Mouse (Mus musculus) midbrain, embryonic 16.5 days (tissue): ENCODE results near the gene Onecut3. TPM values are rescaled to one million over a fixed set of nuclear protein-coding genes. Genes with fewer than 3 reads are reported as not detected.

ENCODE experiments used
- ATAC-seq: fragments of 200-750 bp; cut with Nextera tagmentation; 2 replicates; pipeline ENCODE4 v1.8.0; 2017; ENCODE audit warnings: moderate TSS enrichment
- H3K27ac ChIP-seq: fragments of 300-500 bp; sonication (generic); 2 replicates; pipeline ENCODE4 v1.5.1; 2014; ENCODE audit warnings: mild to moderate bottlenecking, low read length, mixed read lengths
- H3K27me3 ChIP-seq: fragments of 300-500 bp; sonication (generic); 2 replicates; pipeline ENCODE4 v1.6.1; 2014; ENCODE audit warnings: low read depth, low read length, mixed read lengths; ENCODE audit not compliant: control insufficient read depth, insufficient read depth
- H3K36me3 ChIP-seq: fragments of 300-500 bp; sonication (generic); 2 replicates; pipeline ENCODE4 v1.6.1; 2014; ENCODE audit warnings: mild to moderate bottlenecking, low read length, moderate library complexity, mixed read lengths; ENCODE audit not compliant: control insufficient read depth, insufficient read depth
- H3K4me1 ChIP-seq: fragments of 300-500 bp; sonication (generic); 2 replicates; pipeline ENCODE4 v1.6.1; 2014; ENCODE audit warnings: mild to moderate bottlenecking, low read length, mixed read lengths; ENCODE audit not compliant: control insufficient read depth, insufficient read depth
- H3K4me2 ChIP-seq: fragments of 300-500 bp; sonication (generic); 2 replicates; pipeline ENCODE4 v1.6.1; 2014; ENCODE audit warnings: mild to moderate bottlenecking, low read length, mixed read lengths
- H3K4me3 ChIP-seq: fragments of 300-500 bp; sonication (generic); 2 replicates; pipeline ENCODE4 v1.5.1; 2014; ENCODE audit warnings: low read depth, mild to moderate bottlenecking, low read length, moderate library complexity, mixed read lengths
- H3K9ac ChIP-seq: fragments of 300-500 bp; sonication (generic); 2 replicates; pipeline ENCODE4 v1.6.1; 2014; ENCODE audit warnings: low read depth, low read length, mixed read lengths
- H3K9me3 ChIP-seq: fragments of 300-500 bp; sonication (generic); replicated peaks from 2 replicates; pipeline ENCODE4 v1.6.1; 2014; ENCODE audit warnings: mild to moderate bottlenecking, low read length, mixed read lengths; ENCODE audit not compliant: control insufficient read depth, poor library complexity, severe bottlenecking
- WGBS: fragments of 180-500 bp; shearing (Covaris S2); extraction: QIAGEN DNeasy Blood & Tissue Kit; methylation state at CpG from one replicate; pipeline ENCODE4 v1.1.7; 2014; 5-methylcytosine and 5-hydroxymethylcytosine counted together
- polyA plus RNA-seq: library from polyadenylated mRNA; unstranded; fragments of >200 nt; fragmentation: Nextera tagmentation; extraction: Ambion mirVana; gene quantifications from 2 replicates; pipeline ENCODE4 v1.2.1, GENCODE M21; 2015

Onecut3 gene
- polyA plus RNA-seq, 1 experiment from 2014 or later = 1.2 TPM

DNA sequence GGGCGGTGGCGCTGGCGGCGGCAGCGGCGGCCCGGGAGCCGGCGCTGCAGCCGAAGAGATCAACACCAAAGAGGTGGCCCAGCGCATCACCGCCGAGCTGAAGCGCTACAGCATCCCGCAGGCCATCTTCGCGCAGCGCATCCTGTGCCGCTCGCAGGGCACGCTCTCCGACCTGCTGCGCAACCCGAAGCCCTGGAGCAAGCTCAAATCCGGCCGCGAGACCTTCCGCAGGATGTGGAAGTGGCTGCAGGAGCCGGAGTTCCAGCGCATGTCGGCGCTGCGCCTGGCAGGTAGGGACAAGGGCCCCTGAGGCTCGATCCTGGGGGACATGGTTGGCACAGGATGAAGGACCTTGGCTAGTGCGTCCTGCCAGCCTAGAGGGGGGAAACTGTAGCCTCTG, 1.3 kb downstream of the Onecut3 start:
- no peaks in the 10 kb centered on the region for H3K36me3 ChIP-seq
- no peak overlapping the region for H3K27ac ChIP-seq
- no peak for ATAC-seq
- H3K4me3 ChIP-seq = peak overlapping the region; percentile 37
- no peaks in the 10 kb centered on the region for H3K9me3 ChIP-seq
- WGBS = under 1% methylated on average over 27 of the region's 35 CpGs
- peaks cover 22% of the 10 kb centered on the region for H3K4me1 ChIP-seq
- H3K27me3 ChIP-seq = peaks cover 89% of the 10 kb centered on the region
- H3K4me2 ChIP-seq = peak overlapping the region; percentile 70
- peak overlapping the region; percentile 45 for H3K9ac ChIP-seq

DNA sequence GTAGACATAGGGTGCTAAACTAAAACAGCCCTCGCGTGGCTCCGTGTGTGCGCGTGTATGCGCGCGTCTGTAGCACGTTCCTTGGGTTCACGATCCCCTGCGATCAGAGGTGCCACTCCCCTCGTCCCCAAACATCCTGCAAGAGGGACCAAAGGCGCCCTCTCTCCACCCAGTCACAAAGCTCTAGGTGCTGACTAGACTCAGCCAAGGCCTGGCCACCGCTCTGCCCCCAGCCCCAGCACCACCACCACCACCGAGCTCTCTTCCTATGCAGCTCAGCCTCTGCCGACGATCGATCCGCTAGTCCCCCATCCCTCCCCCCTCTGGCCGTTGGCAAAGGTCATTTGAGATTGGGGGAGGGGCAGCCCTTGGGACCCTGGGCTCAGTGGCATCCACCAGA, 1.8 kb downstream of the Onecut3 start:
- no peak for ATAC-seq
- Histone ChIP-seq H3K4me3 (peak overlapping the region; percentile 37), H3K36me3 (no peaks in the 10 kb centered on the region), H3K4me1 (peaks cover 22% of the 10 kb centered on the region), H3K27me3 (peaks cover 89% of the 10 kb centered on the region), H3K27ac (no peak overlapping the region), H3K4me2 (peak overlapping the region; percentile 70; the same call in 1 of the 2 replicates), H3K9me3 (no peaks in the 10 kb centered on the region), H3K9ac (peak overlapping the region; percentile 34)
- WGBS = under 1% methylated on average over 19 of the region's 20 CpGs

DNA sequence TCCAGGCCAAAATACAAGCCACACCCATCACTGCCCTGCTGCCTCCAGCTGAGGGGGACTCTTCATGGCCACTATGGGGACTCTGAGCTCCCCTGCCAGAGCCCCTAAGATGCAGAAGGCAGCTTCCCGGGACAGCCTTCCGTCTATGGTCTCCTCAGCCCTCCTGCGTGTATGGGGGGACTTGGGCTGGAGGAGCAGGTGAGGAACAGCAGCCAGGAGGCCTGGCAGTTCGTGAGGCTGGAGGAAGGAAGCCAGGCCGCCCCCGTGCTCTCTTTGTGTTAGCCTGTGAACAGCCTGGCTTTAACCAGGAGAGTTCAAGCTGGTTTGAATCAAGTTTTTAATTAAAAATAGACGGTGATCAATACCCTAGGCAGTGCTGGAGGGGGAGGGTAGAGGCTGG, 7.7 kb downstream of the Onecut3 start:
- no peak overlapping the region for H3K4me2 ChIP-seq
- no peak overlapping the region for H3K4me3 ChIP-seq
- no peak overlapping the region for H3K27ac ChIP-seq
- H3K9me3 ChIP-seq = no peaks in the 10 kb centered on the region
- H3K27me3 ChIP-seq = peaks cover 76% of the 10 kb centered on the region
- ATAC-seq = no peak
- no peak overlapping the region for H3K9ac ChIP-seq
- H3K4me1 ChIP-seq = no peaks in the 10 kb centered on the region
- no peaks in the 10 kb centered on the region for H3K36me3 ChIP-seq
- 2% methylated on average over 7 of the region's 7 CpGs for WGBS

DNA sequence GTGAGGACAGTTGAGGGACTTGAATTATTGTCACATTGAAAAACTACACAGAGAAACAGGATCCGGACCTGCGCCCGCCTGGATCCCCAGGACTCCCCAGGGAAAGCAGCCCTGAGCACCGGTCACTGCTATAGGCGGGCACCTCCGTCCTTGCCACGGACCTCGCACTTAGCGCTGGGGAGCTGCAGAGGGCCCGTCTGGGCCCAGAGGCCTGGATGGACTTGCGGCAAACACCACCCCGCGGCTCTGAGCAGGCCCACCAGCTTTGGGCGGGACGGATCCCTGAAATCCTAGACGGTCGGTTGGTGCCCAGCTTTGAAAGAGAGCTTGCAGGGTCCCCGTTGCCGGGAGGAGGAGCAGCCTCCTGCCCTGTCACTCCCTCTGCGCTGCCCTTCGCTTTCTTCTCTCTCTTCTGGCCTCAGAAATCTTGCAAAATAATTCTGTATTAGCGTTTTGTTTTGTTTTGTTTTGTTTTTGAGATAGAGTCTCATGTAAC, 8.2 kb downstream of the Onecut3 start:
- no peaks in the 10 kb centered on the region for H3K4me1 ChIP-seq
- no peak overlapping the region for H3K4me3 ChIP-seq
- H3K9me3 ChIP-seq = no peaks in the 10 kb centered on the region
- 0 out of 2 replicates have a peak overlapping the region, but pooled peaks have one; percentile 30 for H3K9ac ChIP-seq
- H3K36me3 ChIP-seq = no peaks in the 10 kb centered on the region
- peaks cover 74% of the 10 kb centered on the region for H3K27me3 ChIP-seq
- no peak overlapping the region for H3K4me2 ChIP-seq
- H3K27ac ChIP-seq = no peak overlapping the region
- ATAC-seq = no peak
- 2% methylated on average over 22 of the region's 22 CpGs for WGBS

DNA sequence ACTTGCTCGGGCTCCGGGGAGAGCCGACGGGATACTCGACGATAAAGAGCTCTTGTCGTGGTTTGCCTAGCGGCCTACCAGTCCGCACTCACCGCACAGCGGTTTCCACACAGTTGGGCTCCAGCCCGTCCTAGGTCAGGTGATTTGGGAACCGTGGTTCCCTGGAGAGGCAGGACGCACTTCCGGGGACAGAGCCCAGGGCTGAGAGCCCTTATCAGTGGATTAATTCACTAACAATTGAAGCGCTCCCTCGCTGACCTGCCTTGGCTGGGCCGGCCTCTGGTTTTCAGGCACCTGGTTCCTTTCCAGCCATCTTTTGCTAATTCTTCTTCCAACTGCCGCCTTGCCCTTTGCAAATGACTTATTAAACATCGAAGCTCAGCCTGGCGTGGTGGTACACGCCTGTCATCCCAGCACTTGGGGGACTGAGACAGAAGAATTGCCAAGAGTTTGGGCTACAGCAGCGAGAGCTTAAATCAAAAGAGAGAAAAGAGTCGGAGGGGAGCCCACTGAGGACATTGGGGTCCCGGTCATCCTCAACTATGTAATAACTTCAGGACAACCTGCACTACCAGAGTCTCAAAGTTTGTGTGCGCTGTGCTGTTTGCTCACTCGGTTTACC, 9.1 kb downstream of the Onecut3 start:
- ATAC-seq = no peak
- H3K4me1 ChIP-seq = no peaks in the 10 kb centered on the region
- no peaks in the 10 kb centered on the region for H3K9me3 ChIP-seq
- H3K4me3 ChIP-seq = no peak overlapping the region
- WGBS = 1% methylated on average over 27 of the region's 27 CpGs
- no peak overlapping the region for H3K27ac ChIP-seq
- no peak overlapping the region for H3K4me2 ChIP-seq
- H3K36me3 ChIP-seq = no peaks in the 10 kb centered on the region
- peaks cover 67% of the 10 kb centered on the region for H3K27me3 ChIP-seq
- H3K9ac ChIP-seq = 0 out of 2 replicates have a peak overlapping the region, but pooled peaks have one; percentile 20

DNA sequence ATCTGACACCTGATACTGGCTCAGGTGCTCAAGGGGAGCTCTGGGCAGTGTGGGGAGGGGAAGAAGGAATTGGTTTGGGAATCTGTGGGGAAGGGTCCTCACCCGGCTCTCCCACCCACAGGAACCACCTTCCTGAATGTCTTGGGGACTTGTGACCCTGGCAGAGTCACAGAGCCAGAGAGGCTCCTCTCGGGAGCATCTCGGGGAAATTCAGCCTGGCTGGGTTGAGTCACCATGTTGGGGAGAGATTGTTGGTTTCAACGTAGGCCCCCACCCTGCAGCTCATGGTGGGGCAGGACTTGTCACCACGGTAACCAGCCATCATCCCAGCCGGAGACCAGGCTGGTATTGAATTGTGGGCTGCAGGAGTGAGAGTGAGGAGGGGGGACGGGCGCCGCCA, 10.1 kb downstream of the Onecut3 start:
- Histone ChIP-seq H3K27ac (no peak overlapping the region), H3K4me2 (no peak overlapping the region), H3K9ac (no peak overlapping the region), H3K9me3 (no peaks in the 10 kb centered on the region), H3K4me3 (no peak overlapping the region), H3K36me3 (no peaks in the 10 kb centered on the region), H3K4me1 (peaks cover 3% of the 10 kb centered on the region; the same call in 1 of the 2 replicates), H3K27me3 (peaks cover 61% of the 10 kb centered on the region)
- under 1% methylated on average over 8 of the region's 9 CpGs for WGBS
- ATAC-seq = no peak

DNA sequence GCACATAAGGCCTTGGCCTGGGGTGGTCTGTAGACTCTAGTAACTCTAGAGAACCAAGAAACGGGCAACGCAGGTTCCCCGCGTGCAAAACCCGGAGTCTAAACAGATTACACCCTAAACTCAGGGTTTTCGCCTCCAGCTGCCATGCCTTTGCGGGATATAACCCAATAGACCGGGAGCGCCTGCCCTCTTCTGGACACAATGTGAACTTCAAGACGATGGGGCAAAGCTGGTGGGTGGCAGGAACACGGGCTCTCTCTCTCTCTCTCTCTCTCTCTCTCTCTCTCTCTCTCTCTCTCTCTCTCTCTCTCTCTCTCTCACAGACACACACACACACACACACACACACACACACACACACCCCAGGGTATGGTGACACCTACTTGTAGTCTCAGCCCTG, 11.6 kb downstream of the Onecut3 start:
- no peak overlapping the region for H3K4me3 ChIP-seq
- no peak for ATAC-seq
- no peak overlapping the region for H3K27ac ChIP-seq
- no peaks in the 10 kb centered on the region for H3K36me3 ChIP-seq
- 1% methylated on average over 11 of the region's 11 CpGs for WGBS
- H3K9me3 ChIP-seq = no peaks in the 10 kb centered on the region
- H3K9ac ChIP-seq = no peak overlapping the region
- H3K4me2 ChIP-seq = no peak overlapping the region
- peaks cover 3% of the 10 kb centered on the region; the same call in 1 of the 2 replicates for H3K4me1 ChIP-seq
- H3K27me3 ChIP-seq = peaks cover 52% of the 10 kb centered on the region

DNA sequence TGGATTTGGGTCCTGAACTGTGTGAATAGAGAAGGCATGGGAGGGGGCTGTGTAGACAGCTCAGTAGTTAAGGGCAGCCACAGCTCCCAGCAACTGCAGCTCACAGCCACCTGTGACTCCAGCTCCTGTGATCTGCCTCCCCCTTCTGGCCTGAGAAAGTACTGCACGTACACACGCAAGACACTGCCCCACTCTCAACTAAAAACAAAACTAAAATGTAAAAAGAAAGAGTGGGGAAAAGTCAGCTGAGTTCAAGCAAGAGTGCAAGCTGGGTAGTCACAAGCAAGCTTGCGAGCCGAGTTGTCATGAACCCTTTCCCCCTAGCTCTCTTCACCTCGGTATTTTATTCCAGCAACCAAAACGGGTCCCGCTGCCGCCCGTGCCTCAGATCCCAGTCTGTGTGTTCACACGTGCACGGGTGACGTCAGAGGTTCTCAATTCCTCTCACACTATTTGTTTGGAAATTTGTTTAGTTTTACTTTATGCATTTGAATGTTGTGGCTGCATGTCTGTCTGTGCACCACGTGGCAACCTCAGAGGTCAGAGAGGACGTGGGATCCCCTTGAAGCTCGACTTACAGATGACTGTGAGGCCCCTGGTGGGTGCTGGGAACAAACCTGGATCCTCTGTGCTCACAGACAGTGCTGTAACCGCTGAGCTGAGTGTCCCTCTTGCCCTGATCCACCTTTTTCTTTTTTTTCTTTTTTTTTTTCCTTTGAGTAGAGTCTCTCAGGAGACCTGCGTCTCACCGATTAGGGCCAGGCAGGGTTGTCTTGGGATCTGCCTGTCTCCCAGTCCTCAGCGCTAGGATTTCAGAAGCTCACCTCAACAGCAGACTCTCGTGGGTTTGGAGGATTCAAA, 15.0 kb downstream of the Onecut3 start:
- Histone ChIP-seq H3K9ac (0 out of 2 replicates have a peak overlapping the region, but pooled peaks have one; percentile 1), H3K4me2 (peak overlapping the region; percentile 48), H3K4me3 (no peak overlapping the region), H3K27me3 (peaks cover 31% of the 10 kb centered on the region), H3K36me3 (no peaks in the 10 kb centered on the region), H3K27ac (no peak overlapping the region), H3K9me3 (no peaks in the 10 kb centered on the region), H3K4me1 (peaks cover 13% of the 10 kb centered on the region)
- WGBS = 12% methylated on average over 20 of the region's 20 CpGs
- peak; percentile 67 for ATAC-seq

DNA sequence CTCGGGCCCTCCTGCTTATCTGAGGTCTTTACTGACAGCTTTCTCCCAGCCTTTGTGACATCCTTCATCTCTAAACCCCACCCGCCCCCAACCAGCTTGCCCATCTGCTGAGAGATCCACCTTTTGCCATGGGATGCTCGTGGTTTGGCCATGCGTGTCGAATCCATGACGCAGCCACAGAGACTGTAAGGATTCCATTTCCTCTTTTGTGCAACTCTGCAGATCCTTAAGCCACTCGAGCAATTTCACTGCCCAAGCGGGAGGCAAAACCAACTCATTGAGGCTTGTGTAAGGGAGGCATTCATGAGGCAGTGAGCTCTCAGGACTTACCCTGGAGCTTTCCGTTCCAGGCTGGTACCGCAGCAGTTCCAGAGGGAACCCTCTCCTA, 15.6 kb downstream of the Onecut3 start:
- 45% methylated on average over 10 of the region's 10 CpGs for WGBS

More for the DNA sequence above, 15.6 kb downstream of the Onecut3 start:
- H3K9me3 ChIP-seq = no peaks in the 10 kb centered on the region
- no peak for ATAC-seq
- H3K9ac ChIP-seq = no peak overlapping the region
- H3K27me3 ChIP-seq = peaks cover 30% of the 10 kb centered on the region
- H3K4me2 ChIP-seq = no peak overlapping the region
- no peak overlapping the region for H3K27ac ChIP-seq
- peaks cover 13% of the 10 kb centered on the region for H3K4me1 ChIP-seq
- no peak overlapping the region for H3K4me3 ChIP-seq
- no peaks in the 10 kb centered on the region for H3K36me3 ChIP-seq
